Mouse (Mus musculus) midbrain, postnatal 0 days (tissue): Measurements from ENCODE around the gene Khdc1c. TPM values are rescaled to one million over a fixed set of nuclear protein-coding genes. Genes with fewer than 3 reads are reported as not detected.
A peak's percentile ranks its signal among the peaks of the same experiment; 100 is the strongest.
"Not testable (repeated sequence)": the region's sequence is repeated elsewhere in the genome, so short reads cannot be mapped to it uniquely, and the experiment has no call there.

Source experiments
- ATAC-seq: fragments of 200-750 bp; cut with Nextera tagmentation; 2 replicates; pipeline ENCODE4 v1.8.0; 2017; ENCODE audit warnings: moderate number of reproducible peaks, mild to moderate bottlenecking, moderate TSS enrichment, moderate library complexity; ENCODE audit not compliant: low FRiP score
- DNase-seq: peaks from one replicate; pipeline ENCODE4 v3.0.0-alpha.2; 2015; ENCODE audit warnings: low spot score
- H3K27ac ChIP-seq: fragments of 300-500 bp; sonication (generic); 2 replicates; pipeline ENCODE4 v1.5.1; 2014; ENCODE audit warnings: low read depth, mild to moderate bottlenecking, low read length, mixed read lengths
- H3K27me3 ChIP-seq: fragments of 300-500 bp; sonication (generic); 2 replicates; pipeline ENCODE4 v1.6.1; 2014; ENCODE audit warnings: low read length, control low read depth, mixed read lengths; ENCODE audit not compliant: insufficient read depth
- H3K36me3 ChIP-seq: fragments of 300-500 bp; sonication (generic); 2 replicates; pipeline ENCODE4 v1.6.1; 2014; ENCODE audit warnings: low read length, control low read depth, mixed read lengths; ENCODE audit not compliant: insufficient read depth
- H3K4me1 ChIP-seq: fragments of 300-500 bp; sonication (generic); 2 replicates; pipeline ENCODE4 v1.6.1; 2014; ENCODE audit warnings: mild to moderate bottlenecking, control low read depth, antibody characterized with exemption, low read length, mixed read lengths; ENCODE audit not compliant: insufficient read depth
- H3K4me2 ChIP-seq: fragments of 300-500 bp; sonication (generic); 2 replicates; pipeline ENCODE4 v1.6.1; 2014; ENCODE audit warnings: low read depth, mild to moderate bottlenecking, low read length, mixed read lengths; ENCODE audit not compliant: poor library complexity, severe bottlenecking
- H3K4me3 ChIP-seq: fragments of 300-500 bp; sonication (generic); 2 replicates; pipeline ENCODE4 v1.5.1; 2014; ENCODE audit warnings: low read depth, mild to moderate bottlenecking, low read length, moderate library complexity
- H3K9ac ChIP-seq: fragments of 300-500 bp; sonication (generic); replicated peaks from 2 replicates; pipeline ENCODE4 v1.6.1; 2014; ENCODE audit warnings: mild to moderate bottlenecking, low read length, moderate library complexity, mixed read lengths; ENCODE audit not compliant: poor library complexity, severe bottlenecking
- H3K9me3 ChIP-seq: fragments of 300-500 bp; sonication (generic); 2 replicates; pipeline ENCODE4 v1.6.1; 2016; ENCODE audit warnings: low read length, control low read depth
- CTCF ChIP-seq: IDR thresholded peaks from 2 replicates; pipeline ENCODE4 v1.5.1; 2016; ENCODE audit warnings: antibody characterized with exemption, mild to moderate bottlenecking
- WGBS: fragments of 180-500 bp; shearing (Covaris S2); extraction: QIAGEN DNeasy Blood & Tissue Kit; methylation state at CpG from one replicate; pipeline ENCODE4 v1.1.7; 2014; 5-methylcytosine and 5-hydroxymethylcytosine counted together
- polyA plus RNA-seq: library from polyadenylated mRNA; unstranded; fragments of >200 nt; fragmentation: Nextera tagmentation; extraction: Ambion mirVana; gene quantifications from 2 replicates; pipeline ENCODE4 v1.2.1, GENCODE M21; 2015
- total RNA-seq: library from RNA; depleted of rRNA; stranded (reverse); fragments of >200 nt; gene quantifications from 2 replicates; pipeline ENCODE4 v1.2.3, GENCODE M21; 2014; rRNA removed

Khdc1c gene
- total RNA-seq (not detected in 2 replicates), polyA plus RNA-seq (not detected in 2 replicates)

DNA sequence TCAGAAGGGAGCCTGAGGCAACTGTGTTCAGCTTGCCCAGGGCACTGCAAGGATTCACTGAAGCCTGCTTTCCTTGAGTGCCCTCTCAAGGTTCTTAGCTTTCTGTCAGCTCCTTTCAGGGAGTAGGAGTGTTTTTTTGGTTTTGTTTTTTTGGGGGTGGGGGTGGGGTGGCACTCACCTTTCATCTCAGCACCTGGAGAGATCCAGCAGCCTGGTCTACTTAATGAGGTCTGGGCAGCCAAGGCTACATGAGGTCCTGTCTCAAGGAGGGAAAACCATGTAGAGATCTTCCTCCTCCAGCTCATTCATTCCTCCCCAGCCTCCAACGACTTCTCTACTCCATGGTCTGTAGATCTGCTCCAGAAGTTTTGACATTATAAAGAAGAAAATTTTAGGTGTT, at the start of gene Khdc1c:
TSS of gene Khdc1c (plus strand) at position 301 of the 400 bp plus-strand sequence.
- not testable (repeated sequence) for H3K9ac ChIP-seq, DNase-seq, H3K4me2 ChIP-seq, H3K27me3 ChIP-seq, H3K4me3 ChIP-seq, H3K27ac ChIP-seq, H3K4me1 ChIP-seq, ATAC-seq, H3K36me3 ChIP-seq, H3K9me3 ChIP-seq
- 71% methylated on average over 1 of the region's 1 CpGs for WGBS

DNA sequence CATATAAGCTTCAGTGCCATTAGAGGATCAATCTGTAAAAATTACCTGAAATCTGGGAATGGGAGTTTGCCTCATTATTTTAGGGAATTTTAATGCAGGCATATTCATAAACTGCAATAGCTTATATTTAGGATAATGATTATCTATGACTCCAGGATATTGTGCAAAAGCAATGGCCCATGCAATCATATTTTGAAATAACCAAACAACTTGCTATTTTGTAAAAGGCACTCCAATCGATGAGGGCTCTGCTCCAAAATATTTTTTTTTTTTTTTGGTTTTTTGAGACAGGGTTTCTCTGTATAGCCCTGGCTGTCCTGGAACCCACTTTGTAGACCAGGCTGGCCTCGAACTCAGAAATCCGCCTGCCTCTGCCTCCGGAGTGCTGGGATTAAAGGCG, 47.9 kb upstream of the Khdc1c start:
- H3K4me1 ChIP-seq, H3K36me3 ChIP-seq, H3K9ac ChIP-seq, H3K4me3 ChIP-seq, H3K9me3 ChIP-seq, ATAC-seq, H3K27ac ChIP-seq, H3K27me3 ChIP-seq, H3K4me2 ChIP-seq, DNase-seq: not testable (repeated sequence)
- 89% methylated on average over 5 of the region's 5 CpGs for WGBS

DNA sequence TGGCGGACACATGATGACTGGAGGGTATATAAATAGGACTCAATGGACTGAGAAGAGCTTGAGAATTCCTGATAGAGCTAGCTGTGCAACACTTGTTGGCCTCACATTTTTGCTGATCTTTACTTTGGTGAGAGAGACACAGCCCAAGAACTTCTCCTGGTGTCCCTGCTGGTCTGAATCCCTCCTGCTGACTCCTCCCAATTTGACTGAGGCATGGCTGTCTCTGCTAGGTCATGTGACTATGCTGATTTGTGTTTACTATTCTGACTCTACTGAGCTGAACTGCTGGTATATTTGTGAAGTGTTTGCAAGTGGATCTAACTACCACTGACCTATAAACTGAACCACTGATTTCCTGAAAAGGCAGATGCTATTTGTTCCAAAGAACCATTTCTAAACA, 46.5 kb upstream of the Khdc1c start:
- ATAC-seq = no peak
- H3K4me2 ChIP-seq = no peak overlapping the region
- WGBS = 91% methylated on average over 1 of the region's 1 CpGs
- no peak for DNase-seq
- H3K27ac ChIP-seq = no peak overlapping the region
- H3K4me3 ChIP-seq = no peak overlapping the region
- no peak overlapping the region for H3K9ac ChIP-seq
- H3K4me1 ChIP-seq = no peaks in the 10 kb centered on the region
- H3K27me3 ChIP-seq = no peaks in the 10 kb centered on the region
- no peaks in the 10 kb centered on the region for H3K9me3 ChIP-seq
- no peaks in the 10 kb centered on the region for H3K36me3 ChIP-seq
- no peak for TF ChIP-seq CTCF

DNA sequence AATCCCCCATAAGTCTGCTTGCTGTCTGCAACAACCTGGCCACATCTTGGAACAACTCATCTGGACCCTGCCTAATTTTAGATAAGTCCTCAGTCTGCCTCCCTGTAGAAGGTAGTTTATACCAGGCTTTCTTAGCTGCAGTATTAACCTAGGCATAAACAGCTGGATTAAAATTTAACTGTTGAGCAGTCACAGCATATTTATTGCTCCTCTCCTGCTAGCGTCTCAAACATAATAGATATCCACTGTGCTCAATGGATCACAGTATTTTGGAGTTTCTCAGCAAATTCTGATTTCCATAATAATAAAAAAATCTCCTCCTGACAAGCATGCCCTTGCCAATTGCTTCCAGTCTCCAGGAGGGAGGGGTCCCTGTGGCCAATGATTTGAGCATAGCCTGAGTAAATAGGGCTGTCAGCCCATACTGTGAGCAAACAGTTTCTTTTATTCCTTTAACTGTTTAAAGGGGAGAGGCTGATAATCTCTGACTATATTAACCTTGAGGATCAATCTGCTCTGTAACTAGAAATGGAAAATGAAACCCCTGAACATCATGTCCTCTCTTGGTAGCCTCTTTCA, 44.0 kb upstream of the Khdc1c start:
- 18% methylated on average over 1 of the region's 1 CpGs for WGBS
- H3K36me3 ChIP-seq = no peaks in the 10 kb centered on the region
- no peaks in the 10 kb centered on the region for H3K4me1 ChIP-seq
- peak; percentile 66; the same call in 1 of the 2 replicates for ATAC-seq
- no peak overlapping the region for H3K4me3 ChIP-seq
- H3K27ac ChIP-seq = no peak overlapping the region
- no peak for TF ChIP-seq CTCF
- no peak overlapping the region for H3K4me2 ChIP-seq
- no peaks in the 10 kb centered on the region for H3K9me3 ChIP-seq
- no peaks in the 10 kb centered on the region for H3K27me3 ChIP-seq
- H3K9ac ChIP-seq = no peak overlapping the region
- DNase-seq = peak; percentile 15

DNA sequence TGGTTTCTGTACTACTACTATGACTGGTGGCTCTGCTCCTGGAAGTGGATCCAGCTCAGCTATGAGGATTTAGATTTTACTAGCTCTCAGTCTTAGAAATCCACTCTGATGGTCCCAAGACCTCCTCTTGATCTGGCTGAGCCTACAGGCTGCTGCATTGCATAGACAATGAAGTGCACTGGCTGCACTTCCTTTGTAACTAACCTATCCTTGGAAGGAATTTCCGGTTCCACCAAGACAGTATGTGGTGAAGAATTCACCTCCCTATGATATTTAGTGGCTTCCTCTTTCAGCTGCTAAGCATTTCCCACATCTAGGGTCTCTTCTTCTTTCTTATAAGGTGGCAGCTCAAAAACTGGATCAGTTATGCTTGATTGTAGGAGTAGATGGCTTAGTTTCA, 43.5 kb upstream of the Khdc1c start:
- 69% methylated on average over 1 of the region's 1 CpGs for WGBS
- no peaks in the 10 kb centered on the region for H3K4me1 ChIP-seq
- no peaks in the 10 kb centered on the region for H3K36me3 ChIP-seq
- no peaks in the 10 kb centered on the region for H3K9me3 ChIP-seq
- ATAC-seq (no peak), DNase-seq (no peak)
- no peak overlapping the region for H3K9ac ChIP-seq
- H3K4me3 ChIP-seq = no peak overlapping the region
- no peaks in the 10 kb centered on the region for H3K27me3 ChIP-seq
- no peak overlapping the region for H3K4me2 ChIP-seq
- H3K27ac ChIP-seq = no peak overlapping the region
- TF ChIP-seq CTCF = no peak

DNA sequence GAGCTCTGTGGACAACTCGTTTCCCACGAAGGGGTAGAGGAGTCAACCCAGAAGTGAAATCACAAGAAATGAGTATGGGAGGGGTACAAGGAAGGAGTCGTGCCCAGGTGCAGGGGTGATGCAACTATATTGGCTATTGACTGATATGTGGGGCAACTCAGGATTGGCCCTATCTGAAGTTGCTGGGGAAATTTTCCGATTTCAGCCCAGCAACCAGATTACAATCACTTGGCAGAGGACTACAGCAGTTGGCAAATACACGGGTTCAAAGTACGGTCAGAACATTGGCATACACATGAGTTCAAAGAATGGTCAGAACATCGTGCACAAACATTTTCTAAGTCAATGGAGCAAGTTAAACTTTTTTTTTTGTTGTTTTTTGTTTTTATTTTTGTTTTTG, 41.4 kb upstream of the Khdc1c start:
- Histone ChIP-seq H3K4me1 (no peaks in the 10 kb centered on the region), H3K9ac (no peak overlapping the region), H3K27ac (no peak overlapping the region), H3K36me3 (no peaks in the 10 kb centered on the region), H3K27me3 (no peaks in the 10 kb centered on the region), H3K4me3 (no peak overlapping the region), H3K4me2 (no peak overlapping the region), H3K9me3 (no peaks in the 10 kb centered on the region)
- 92% methylated on average over 7 of the region's 7 CpGs for WGBS
- ATAC-seq = no peak
- no peak for DNase-seq
- TF ChIP-seq CTCF = no peak

DNA sequence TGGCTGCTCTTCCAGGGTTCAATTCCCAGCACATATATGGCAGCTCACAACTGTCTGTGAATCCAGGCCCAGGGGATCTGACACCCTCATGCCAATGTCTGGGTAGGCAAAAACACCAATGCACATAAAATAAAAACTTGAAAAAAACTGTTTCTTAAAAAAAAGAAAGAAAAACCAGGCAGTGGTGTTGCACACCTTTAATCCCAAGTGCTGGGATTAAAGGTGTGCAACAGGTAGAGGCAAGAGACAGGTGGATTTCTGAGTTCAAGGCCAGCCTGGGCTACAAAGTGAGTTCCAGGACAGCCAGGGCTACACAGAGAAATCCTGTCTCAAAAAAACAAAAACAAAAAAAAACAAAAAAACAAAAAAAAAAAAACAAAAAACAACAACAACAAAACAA, 37.0 kb upstream of the Khdc1c start:
- not testable (repeated sequence) for H3K27me3 ChIP-seq, H3K4me3 ChIP-seq, H3K4me1 ChIP-seq, DNase-seq, H3K9ac ChIP-seq, H3K27ac ChIP-seq, ATAC-seq, H3K36me3 ChIP-seq, H3K4me2 ChIP-seq, H3K9me3 ChIP-seq
